In the genomic region with DNA sequence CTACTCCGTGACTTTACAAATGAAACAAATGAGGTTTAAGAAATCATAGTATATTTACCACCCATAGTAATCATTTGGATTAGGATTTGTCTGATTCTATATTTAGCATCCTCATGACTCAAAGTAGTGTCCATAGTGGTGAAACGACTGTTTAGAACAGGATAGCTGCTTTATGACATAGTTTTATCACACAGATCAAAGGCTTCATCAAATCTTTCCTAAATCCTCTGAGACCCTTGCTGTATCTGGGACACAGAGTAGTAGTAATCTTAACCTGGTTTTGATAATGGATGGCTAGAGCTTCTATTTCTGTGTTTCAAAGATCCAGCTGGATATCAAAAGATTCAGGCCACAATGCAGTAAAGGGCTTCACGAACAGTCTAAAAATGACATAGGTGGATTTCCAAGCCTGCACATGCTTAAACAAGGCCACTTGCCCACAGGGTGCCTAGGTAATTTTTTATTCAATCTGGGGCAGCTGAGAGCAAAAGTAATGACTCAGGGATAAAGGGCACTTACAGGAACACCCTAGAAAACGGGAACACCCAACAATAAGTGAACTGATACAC, we compare ENCODE assay signal across 15 mouse cellular contexts.
"Had no signal": no experiment of that assay in that cellular context is flagged by ENCODE, and none has a peak within 500 bp of the region (broad histone marks: within the 10 kb centered on the region; RNA-seq: fewer than 3 reads in every experiment).

No protein-coding gene starts in this region.

- DNase-seq: kidney, adult 18-20 months; kidney, postnatal 36 days; lung, adult 2 months; lung, postnatal 36 days; right cerebral cortex, postnatal 14 days; thymus, adult 2 months; thymus, postnatal 25 days had no signal

- H3K27me3 ChIP-seq: liver, embryonic 15.5 days; neural tube, embryonic 13.5 days; stomach, embryonic 15.5 days had no signal

- ATAC-seq: lung, postnatal 0 days had no signal

- H3K27ac ChIP-seq: kidney, postnatal 0 days; left cerebral cortex, adult 2 months; limb, embryonic 10.5 days; liver, embryonic 15.5 days; neural tube, embryonic 13.5 days; stomach, embryonic 15.5 days had no signal

- H3K4me3 ChIP-seq: left cerebral cortex, adult 2 months; limb, embryonic 10.5 days; liver, embryonic 15.5 days; neural tube, embryonic 13.5 days; stomach, embryonic 15.5 days had no signal

- H3K4me2 ChIP-seq: liver, embryonic 11.5 days; liver, embryonic 15.5 days; neural tube, embryonic 13.5 days; stomach, embryonic 15.5 days had no signal

- H3K9ac ChIP-seq: liver, embryonic 15.5 days; neural tube, embryonic 13.5 days; stomach, embryonic 15.5 days had no signal

- H3K4me1 ChIP-seq: limb, embryonic 10.5 days; liver, embryonic 15.5 days; neural tube, embryonic 13.5 days; stomach, embryonic 15.5 days had no signal

- H3K36me3 ChIP-seq: limb, embryonic 10.5 days; liver, embryonic 15.5 days; neural tube, embryonic 13.5 days; stomach, embryonic 15.5 days had no signal

- H3K9me3 ChIP-seq: limb, embryonic 10.5 days; liver, embryonic 15.5 days; neural tube, embryonic 13.5 days; stomach, embryonic 15.5 days had no signal
